Mouse (Mus musculus) adrenal gland, postnatal 0 days (tissue): ENCODE measurements around the gene Casp8ap2. TPM values are rescaled to one million over a fixed set of nuclear protein-coding genes. Genes with fewer than 3 reads are reported as not detected.

Source experiments
- polyA plus RNA-seq: library from polyadenylated mRNA; unstranded; fragments of >200 nt; fragmentation: Nextera tagmentation; extraction: Ambion mirVana; gene quantifications from 2 replicates; pipeline ENCODE4 v1.2.1, GENCODE M21; 2015

The Casp8ap2 gene
- polyA plus RNA-seq: 19.9 and 28.0 TPM in 2 replicates

GRCm38 (mm10) chr4:32615034-32615881 is at the start of gene Casp8ap2:
Gene Casp8ap2 (plus strand): TSS chr4:32615451.

GRCm38 (mm10) chr4:32602660-32603059 is 12.6 kb upstream of the Casp8ap2 start, which contains the start of gene Gja10:
Gene Gja10 (minus strand): TSS chr4:32602760.

DNA sequence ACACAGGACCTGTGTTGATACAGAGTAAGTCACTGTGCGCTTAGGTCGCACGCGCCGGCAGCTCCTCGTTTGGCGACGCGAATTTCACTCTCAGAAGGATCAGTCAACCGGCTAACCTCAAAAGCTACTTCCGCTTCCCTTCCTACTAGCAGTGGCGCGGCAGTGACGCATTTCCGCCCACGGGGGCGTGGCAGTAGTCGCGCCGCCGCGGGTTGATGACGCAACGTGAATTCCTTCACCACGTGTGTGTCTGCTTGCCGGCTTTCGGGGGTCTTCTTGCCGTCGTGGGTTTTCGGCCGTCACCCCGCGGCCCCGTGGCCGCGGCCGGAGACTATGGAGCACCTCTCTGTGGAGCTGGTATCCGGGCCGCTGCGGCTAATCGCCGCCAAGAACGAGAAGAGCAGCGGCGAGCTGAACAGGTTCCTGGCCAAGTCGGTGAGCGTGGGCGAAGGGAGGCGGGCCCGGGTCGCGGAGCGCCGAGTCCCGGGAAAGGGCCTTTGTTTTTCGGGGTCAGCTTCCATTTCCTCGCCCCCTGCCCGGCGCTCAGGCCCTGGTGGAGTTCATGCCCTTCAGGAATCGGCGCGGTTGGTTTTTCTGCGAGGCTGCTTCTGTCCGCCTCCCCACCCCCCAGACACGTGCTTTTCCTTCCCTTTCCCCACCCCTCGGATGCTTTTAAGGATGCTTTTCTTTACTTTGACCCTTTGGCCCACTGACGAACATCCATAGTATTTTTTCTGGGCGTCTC is 41.8 kb downstream of the Casp8ap2 start, which contains the start of gene Mdn1:
Gene Mdn1, plus strand, starts transcription at position 202 of the 745 bp plus-strand sequence.

Other genes starting within 250 kb of the Casp8ap2 start
- gene Gja10, start 12.7 kb upstream of the Casp8ap2 start, polyA plus RNA-seq: not detected in 2 replicates
- gene Mdn1, start 41.7 kb downstream of the Casp8ap2 start, polyA plus RNA-seq: 4.5 and 6.9 TPM in 2 replicates
- gene Lyrm2, start 184.8 kb downstream of the Casp8ap2 start, polyA plus RNA-seq: 166 and 196 TPM in 2 replicates